Mouse (Mus musculus): ENCODE data around the gene Cebpb. TPM values are rescaled to one million over a fixed set of nuclear protein-coding genes. Genes with fewer than 3 reads are reported as not detected.
A peak's percentile ranks its signal among the peaks of the same experiment; 100 is the strongest.

The Cebpb gene
- polyA plus RNA-seq, 1 experiment from 2014 or later: 2.0 TPM

DNA sequence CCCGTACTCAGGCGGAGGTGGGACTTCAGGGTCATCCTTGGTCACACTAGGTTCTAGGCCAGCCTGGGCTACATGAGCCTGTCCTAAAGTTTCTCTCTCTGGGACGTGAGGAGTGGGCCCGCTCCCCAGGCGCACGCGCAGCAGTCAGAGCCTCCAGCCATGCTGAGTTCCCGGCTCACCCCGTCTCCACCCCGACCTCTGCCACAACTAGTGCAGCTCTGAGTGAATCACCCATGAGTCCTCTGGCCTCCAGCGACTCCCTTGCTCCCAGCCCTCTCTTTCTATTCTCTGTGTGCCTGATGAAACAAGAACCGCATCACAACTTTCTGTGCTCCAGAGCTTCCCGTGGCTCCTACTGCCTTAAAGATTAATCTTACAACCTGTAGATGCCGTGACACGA is 19.7 kb downstream of the Cebpb start:
- 62% methylated on average over 15 of the region's 15 CpGs for WGBS
- H3K36me3 ChIP-seq: no peaks in the 10 kb centered on the region

DNA sequence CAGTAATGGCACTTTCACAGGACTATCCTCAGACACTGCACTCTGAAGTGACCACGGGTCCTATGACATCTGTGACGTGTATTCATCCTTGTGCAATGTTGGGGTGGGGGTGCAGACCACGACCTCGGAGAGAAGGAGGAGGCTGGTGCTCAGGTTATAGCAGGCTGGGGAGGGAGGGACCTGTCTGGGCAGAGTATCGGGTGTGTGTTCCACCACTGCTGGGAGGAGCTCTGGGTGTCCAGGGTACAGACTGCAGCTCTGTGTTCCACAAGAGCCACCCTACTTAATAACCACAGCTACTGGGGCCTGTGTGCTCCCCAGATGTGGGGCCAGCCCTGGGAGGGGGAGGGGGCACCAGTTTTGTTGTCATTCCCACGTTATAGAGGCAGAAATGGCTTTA is 21.3 kb downstream of the Cebpb start:
- no peaks in the 10 kb centered on the region for H3K9me3 ChIP-seq
- no peak for ATAC-seq (ENCODE audit: extremely low read depth, insufficient number of reproducible peaks, low FRiP score, low TSS enrichment)

More for the DNA sequence above, 19.7 kb downstream of the Cebpb start:
- Histone ChIP-seq H3K9ac (no peak overlapping the region), H3K4me3 (no peak overlapping the region), H3K27me3 (replicated peaks) (0 out of 2 replicates have a peak, but pooled peaks cover 12% of the 10 kb centered on the region), H3K27ac (replicated peaks) (no peak overlapping the region), H3K4me2 (no peak overlapping the region), H3K9me3 (no peaks in the 10 kb centered on the region), H3K4me1 (peaks cover 14% of the 10 kb centered on the region)
- no peak for ATAC-seq (ENCODE audit: extremely low read depth, insufficient number of reproducible peaks, low FRiP score, low TSS enrichment)

DNA sequence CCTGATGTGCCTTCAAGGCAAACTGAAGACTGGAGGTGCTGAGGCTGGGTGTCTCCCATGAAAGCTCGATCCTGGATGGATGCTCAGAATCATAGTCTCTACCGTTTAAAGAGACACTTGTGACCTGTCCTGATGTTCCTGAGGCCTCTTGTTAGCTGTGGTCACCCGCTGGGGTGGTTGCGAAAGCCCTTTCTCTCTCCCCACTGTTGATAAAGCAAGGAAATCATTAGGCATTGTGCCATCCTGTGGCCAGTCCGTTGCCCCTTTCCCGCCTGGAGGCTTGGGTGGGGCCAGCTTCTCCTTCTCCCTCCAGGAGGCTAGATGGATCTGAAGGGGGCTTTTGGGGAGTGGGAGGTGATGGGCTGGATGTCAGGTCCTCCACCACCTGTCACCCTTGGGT is 21.9 kb downstream of the Cebpb start:
- Histone ChIP-seq H3K9me3 (no peaks in the 10 kb centered on the region), H3K27me3 (replicated peaks) (0 out of 2 replicates have a peak, but pooled peaks cover 12% of the 10 kb centered on the region), H3K27ac (replicated peaks) (no peak overlapping the region), H3K4me2 (no peak overlapping the region), H3K36me3 (no peaks in the 10 kb centered on the region), H3K4me1 (peaks cover 24% of the 10 kb centered on the region), H3K9ac (no peak overlapping the region), H3K4me3 (no peak overlapping the region)
- WGBS: 67% methylated on average over 6 of the region's 6 CpGs
- ATAC-seq (ENCODE audit: extremely low read depth, insufficient number of reproducible peaks, low FRiP score, low TSS enrichment): no peak

More for the DNA sequence above, 21.3 kb downstream of the Cebpb start:
- Histone ChIP-seq H3K4me2 (no peak overlapping the region), H3K4me1 (peaks cover 21% of the 10 kb centered on the region), H3K27ac (replicated peaks) (no peak overlapping the region), H3K36me3 (no peaks in the 10 kb centered on the region), H3K9ac (no peak overlapping the region), H3K27me3 (replicated peaks) (0 out of 2 replicates have a peak, but pooled peaks cover 12% of the 10 kb centered on the region), H3K4me3 (no peak overlapping the region)
- WGBS: 53% methylated on average over 6 of the region's 6 CpGs

DNA sequence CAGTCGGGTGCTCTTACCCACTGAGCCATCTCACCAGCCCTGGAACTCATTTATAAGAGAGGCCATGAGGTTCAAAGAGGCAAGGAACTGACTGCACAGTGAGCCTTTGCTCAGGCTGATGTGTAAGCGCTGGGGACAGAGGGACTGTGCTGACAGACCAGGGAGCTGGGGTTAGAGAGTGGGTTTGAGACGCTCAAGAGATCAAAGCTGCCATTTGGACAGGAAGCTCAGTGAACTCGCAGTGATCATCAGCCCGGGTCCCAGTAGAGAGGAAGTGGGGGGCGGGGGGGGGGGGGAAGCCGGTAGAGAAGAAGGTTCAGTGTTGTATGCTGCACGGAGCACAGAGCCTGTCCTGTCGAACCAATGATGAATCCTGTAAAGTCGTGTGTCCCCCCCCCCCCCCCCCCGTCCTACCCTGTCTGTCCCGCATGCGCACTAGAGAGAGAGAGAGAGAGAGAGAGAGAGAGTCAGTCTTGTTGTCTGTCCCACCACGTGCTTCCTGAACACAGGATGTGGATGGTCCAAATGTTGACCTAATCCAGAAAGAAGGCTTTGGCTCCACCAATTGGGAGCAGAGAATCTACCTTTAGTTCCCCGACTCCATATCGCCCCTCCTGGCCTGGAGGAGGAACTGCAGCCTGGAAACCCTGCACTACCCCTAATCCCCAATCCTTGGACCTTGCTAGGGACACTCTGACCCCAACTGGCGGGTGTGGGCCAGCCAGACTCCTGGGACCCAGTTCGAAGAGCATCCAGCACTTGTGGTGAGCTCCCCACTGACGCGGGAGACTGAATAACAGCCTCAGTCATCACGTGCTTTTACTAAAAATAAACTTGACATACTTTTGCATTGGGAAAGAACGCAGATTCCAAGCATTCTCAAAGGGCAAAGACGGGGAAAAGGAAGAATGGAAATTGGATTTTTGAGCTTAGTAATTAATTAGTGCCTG is 24.4 kb downstream of the Cebpb start:
- Histone ChIP-seq H3K27me3 (replicated peaks) (0 out of 2 replicates have a peak, but pooled peaks cover 12% of the 10 kb centered on the region), H3K4me3 (no peak overlapping the region), H3K9me3 (no peaks in the 10 kb centered on the region), H3K27ac (replicated peaks) (peak overlapping the region; percentile 73), H3K4me2 (peak overlapping the region; percentile 34), H3K36me3 (no peaks in the 10 kb centered on the region), H3K4me1 (peaks cover 14% of the 10 kb centered on the region), H3K9ac (no peak overlapping the region)
- WGBS: 52% methylated on average over 22 of the region's 23 CpGs
- ATAC-seq (ENCODE audit: extremely low read depth, insufficient number of reproducible peaks, low FRiP score, low TSS enrichment): no peak

DNA sequence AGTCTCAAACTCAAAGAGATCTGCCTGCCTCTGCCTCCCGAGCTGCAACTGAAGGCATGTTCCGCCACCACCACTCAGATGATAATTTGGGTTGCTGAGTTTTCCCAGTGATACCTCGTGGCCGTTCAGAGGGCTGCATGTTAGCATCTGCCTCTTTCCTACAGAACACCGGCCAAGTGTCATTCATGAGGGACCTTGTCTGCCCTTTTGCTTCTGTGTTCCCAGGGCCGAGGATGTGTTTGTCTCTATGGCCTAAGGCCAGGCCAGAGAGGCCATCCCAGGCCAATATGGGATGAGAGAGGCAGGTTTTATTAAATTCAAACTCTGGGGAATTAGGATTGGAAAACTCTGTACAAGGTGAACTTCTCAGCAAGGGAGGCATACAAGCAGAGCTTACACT is 25.6 kb downstream of the Cebpb start:
- Histone ChIP-seq H3K9ac (no peak overlapping the region), H3K27ac (replicated peaks) (0 out of 2 replicates have a peak overlapping the region, but pooled peaks have one; percentile 73), H3K9me3 (no peaks in the 10 kb centered on the region), H3K4me1 (peaks cover 14% of the 10 kb centered on the region), H3K36me3 (no peaks in the 10 kb centered on the region), H3K4me3 (no peak overlapping the region), H3K4me2 (no peak overlapping the region), H3K27me3 (replicated peaks) (0 out of 2 replicates have a peak, but pooled peaks cover 8% of the 10 kb centered on the region)
- ATAC-seq (ENCODE audit: extremely low read depth, insufficient number of reproducible peaks, low FRiP score, low TSS enrichment): no peak
- 91% methylated on average over 6 of the region's 6 CpGs for WGBS

DNA sequence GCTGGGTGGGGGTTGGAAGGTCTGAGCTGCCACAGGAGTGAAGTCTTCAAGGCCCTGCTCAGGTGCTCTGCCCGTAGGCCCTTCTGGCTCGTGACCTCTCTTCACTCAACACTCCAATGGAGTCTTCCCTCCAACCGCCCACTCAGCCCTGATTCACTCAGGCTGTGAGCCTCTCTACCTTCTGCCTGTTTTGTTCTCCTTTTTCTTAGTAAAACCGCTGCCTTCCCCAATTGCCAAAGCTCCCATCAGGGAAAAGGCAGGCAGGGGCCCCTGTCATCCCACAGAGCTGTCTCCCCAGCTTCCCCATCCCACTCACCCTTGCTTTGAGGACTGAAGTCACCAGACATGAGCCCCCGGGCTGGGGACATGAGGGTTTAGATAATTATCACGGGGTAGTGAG is 26.3 kb downstream of the Cebpb start:
- peaks cover 14% of the 10 kb centered on the region for H3K4me1 ChIP-seq
- WGBS: 58% methylated on average over 6 of the region's 6 CpGs
- ATAC-seq (ENCODE audit: extremely low read depth, insufficient number of reproducible peaks, low FRiP score, low TSS enrichment): no peak
- no peak overlapping the region for H3K9ac ChIP-seq
- H3K4me3 ChIP-seq: no peak overlapping the region
- H3K4me2 ChIP-seq: no peak overlapping the region
- no peaks in the 10 kb centered on the region for H3K9me3 ChIP-seq
- H3K27ac ChIP-seq (replicated peaks): no peak overlapping the region
- H3K27me3 ChIP-seq (replicated peaks): 0 out of 2 replicates have a peak, but pooled peaks cover 2% of the 10 kb centered on the region
- H3K36me3 ChIP-seq: no peaks in the 10 kb centered on the region

DNA sequence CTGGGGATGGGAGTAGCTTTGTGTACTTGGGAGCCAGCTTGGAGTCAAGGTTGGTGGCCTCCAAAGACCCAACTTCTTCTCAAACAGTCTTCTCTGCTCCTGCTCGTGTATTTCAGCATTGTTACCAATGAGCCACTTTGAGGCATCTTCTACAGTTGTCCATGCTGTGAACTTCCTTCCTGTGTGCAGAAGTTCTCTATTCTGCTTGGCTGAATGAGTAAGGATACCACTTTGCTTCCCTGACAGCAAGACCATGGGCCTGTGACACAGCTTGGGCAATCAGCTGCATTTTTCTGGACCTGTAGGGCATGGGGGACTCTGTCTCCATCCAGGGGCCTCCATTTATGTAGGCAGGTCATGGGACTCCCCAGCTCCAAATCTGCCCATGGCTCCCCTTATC is 28.5 kb downstream of the Cebpb start:
- Histone ChIP-seq H3K9ac (no peak overlapping the region), H3K9me3 (no peaks in the 10 kb centered on the region), H3K27me3 (replicated peaks) (no peaks in the 10 kb centered on the region; the same call in 1 of the 2 replicates), H3K4me2 (no peak overlapping the region), H3K4me1 (peaks cover 14% of the 10 kb centered on the region), H3K36me3 (no peaks in the 10 kb centered on the region), H3K27ac (replicated peaks) (no peak overlapping the region), H3K4me3 (no peak overlapping the region)
- ATAC-seq (ENCODE audit: extremely low read depth, insufficient number of reproducible peaks, low FRiP score, low TSS enrichment): no peak
- 45% methylated on average over 1 of the region's 1 CpGs for WGBS

DNA sequence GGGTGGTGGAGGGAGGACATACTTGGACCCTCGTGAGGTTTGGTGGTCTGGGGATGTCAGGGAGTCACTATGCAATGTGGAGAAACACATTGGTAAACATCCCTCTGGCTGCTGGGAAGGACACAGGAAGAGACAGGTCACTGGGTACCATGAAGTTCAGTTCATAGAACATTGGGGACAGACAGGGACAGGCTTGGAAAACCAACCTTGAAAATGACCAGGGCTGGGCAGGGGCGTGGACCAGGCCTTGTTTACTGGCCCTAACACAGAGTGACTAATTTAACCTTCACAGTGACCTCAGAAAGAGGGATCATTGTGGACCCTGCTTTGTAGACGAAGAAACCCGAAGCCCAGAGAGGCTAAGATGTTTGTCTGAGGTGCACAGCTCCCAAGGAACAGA is 30.8 kb downstream of the Cebpb start:
- Histone ChIP-seq H3K4me2 (no peak overlapping the region), H3K4me1 (peaks cover 4% of the 10 kb centered on the region; the same call in 1 of the 2 replicates), H3K27me3 (replicated peaks) (no peaks in the 10 kb centered on the region; the same call in 1 of the 2 replicates), H3K9ac (no peak overlapping the region), H3K36me3 (no peaks in the 10 kb centered on the region), H3K9me3 (no peaks in the 10 kb centered on the region), H3K27ac (replicated peaks) (no peak overlapping the region), H3K4me3 (no peak overlapping the region)
- no peak for ATAC-seq (ENCODE audit: extremely low read depth, insufficient number of reproducible peaks, low FRiP score, low TSS enrichment)
- WGBS: 69% methylated on average over 4 of the region's 4 CpGs

DNA sequence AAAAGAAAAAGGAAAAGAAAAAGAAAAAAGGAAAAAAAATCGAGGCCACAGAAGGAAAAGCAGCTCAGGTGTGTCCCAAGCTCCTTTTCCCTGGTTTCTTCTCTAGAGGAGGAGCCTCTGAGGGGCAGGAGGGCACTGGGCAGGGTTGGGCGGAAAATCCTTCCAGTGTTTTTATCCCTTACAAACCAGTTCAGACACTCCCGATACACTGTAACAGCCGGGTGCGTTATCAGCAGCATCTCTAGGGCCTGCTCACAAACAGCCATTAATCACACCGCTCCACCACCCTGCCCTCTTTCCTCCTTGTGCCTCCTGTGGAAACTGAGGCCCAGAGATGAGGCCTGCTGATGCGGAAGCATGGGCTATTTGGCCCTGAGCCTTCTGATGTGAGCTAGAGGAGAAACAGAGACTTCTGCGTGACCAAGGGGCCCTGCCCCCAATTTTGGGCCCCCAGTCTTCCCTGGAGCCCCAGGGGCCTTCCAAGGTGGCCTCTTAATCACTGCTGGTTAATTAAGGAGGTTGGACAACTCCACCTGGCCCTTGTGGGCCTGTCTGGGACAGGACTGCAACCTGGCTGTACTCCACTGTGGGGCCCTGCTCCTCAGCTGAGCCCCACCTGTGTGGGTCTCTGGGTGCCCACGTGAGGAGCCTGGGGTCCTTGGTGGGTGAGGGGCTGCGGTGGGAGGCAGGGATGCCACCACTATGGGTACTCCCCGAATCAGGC is 32.6 kb downstream of the Cebpb start:
- no peak overlapping the region for H3K4me3 ChIP-seq
- H3K36me3 ChIP-seq: no peaks in the 10 kb centered on the region
- no peaks in the 10 kb centered on the region for H3K9me3 ChIP-seq
- peaks cover 7% of the 10 kb centered on the region; the same call in 1 of the 2 replicates for H3K27me3 ChIP-seq (replicated peaks)
- no peaks in the 10 kb centered on the region for H3K4me1 ChIP-seq
- 77% methylated on average over 11 of the region's 11 CpGs for WGBS
- no peak overlapping the region for H3K9ac ChIP-seq
- no peak for ATAC-seq (ENCODE audit: extremely low read depth, insufficient number of reproducible peaks, low FRiP score, low TSS enrichment)
- H3K27ac ChIP-seq (replicated peaks): no peak overlapping the region
- no peak overlapping the region for H3K4me2 ChIP-seq

DNA sequence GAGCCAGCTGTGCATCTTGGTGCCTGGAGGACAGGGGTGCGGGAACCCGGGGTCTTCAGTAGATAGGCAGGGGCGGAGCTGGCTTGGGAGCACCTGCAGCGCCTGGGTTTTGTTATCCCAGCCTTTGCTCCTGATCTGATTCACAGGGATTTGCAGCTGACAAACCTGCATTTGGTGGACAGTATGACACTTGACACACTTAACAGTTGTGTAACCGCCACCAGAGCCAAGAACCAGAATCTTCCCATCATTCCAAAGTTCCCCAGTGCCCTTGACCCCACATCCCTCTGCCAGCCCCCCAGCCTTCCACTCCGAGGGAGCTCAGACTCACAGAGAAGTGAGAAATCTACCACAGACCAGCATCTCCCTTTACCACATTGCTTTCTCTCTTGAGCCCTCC is 33.8 kb downstream of the Cebpb start:
- 64% methylated on average over 6 of the region's 6 CpGs for WGBS
- Histone ChIP-seq H3K9ac (no peak overlapping the region), H3K4me3 (no peak overlapping the region), H3K9me3 (no peaks in the 10 kb centered on the region), H3K27me3 (replicated peaks) (peaks cover 7% of the 10 kb centered on the region; the same call in 1 of the 2 replicates), H3K4me2 (no peak overlapping the region), H3K4me1 (peaks cover 8% of the 10 kb centered on the region), H3K27ac (replicated peaks) (no peak overlapping the region), H3K36me3 (no peaks in the 10 kb centered on the region)
- no peak for ATAC-seq (ENCODE audit: extremely low read depth, insufficient number of reproducible peaks, low FRiP score, low TSS enrichment)

DNA sequence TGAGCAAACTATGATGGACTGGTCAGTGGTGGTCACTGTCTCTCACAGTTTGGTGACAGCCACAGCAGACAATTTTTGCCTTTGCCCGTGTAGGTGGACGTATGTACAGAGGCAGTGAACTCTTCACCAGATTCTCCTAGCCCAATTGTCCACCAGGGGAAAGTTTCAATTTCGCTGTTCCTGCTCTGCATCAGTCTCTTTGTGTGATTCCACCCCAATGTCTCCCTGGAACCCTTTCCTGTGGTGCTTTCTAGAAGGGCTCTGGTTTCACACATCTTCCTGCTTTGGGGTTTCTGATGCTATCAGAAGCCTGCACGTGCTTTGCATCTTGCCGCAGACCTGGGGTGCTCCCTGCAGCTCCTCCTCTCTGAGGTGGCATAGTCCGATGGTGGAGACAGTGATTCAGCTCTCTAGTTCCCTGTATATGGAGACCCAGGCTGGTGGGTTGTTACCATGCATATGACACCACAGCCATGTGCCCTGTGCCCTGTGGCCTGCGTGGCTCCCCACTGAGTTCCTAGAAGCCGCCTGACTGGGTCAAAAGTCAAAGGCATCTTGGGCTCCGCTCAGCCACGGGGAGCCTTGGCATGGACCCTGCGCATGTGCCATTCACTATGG is 35.0 kb downstream of the Cebpb start:
- Histone ChIP-seq H3K4me1 (peaks cover 8% of the 10 kb centered on the region), H3K9ac (no peak overlapping the region), H3K4me2 (no peak overlapping the region), H3K4me3 (no peak overlapping the region), H3K27ac (replicated peaks) (no peak overlapping the region), H3K9me3 (no peaks in the 10 kb centered on the region), H3K27me3 (replicated peaks) (peaks cover 16% of the 10 kb centered on the region), H3K36me3 (no peaks in the 10 kb centered on the region)
- 68% methylated on average over 11 of the region's 11 CpGs for WGBS
- ATAC-seq (ENCODE audit: extremely low read depth, insufficient number of reproducible peaks, low FRiP score, low TSS enrichment): no peak

Measured in heart, embryonic 13.5 days (tissue).